Mouse (Mus musculus) cerebellum, adult 2 months (tissue): ENCODE measurements around the gene Ccdc124.

Experiments
- CTCF ChIP-seq: fragments of 200-500 bp; IDR thresholded peaks from 2 replicates; pipeline ENCODE4 v1.5.1; 2011; ENCODE audit warnings: low read depth, mild to moderate bottlenecking, control low read depth, low read length, moderate library complexity, borderline replicate concordance; ENCODE audit not compliant: insufficient read depth
- POLR2A ChIP-seq: fragments of 200-500 bp; IDR thresholded peaks from 2 replicates; pipeline ENCODE4 v1.6.1; 2011; ENCODE audit warnings: low read length, control low read depth, borderline replicate concordance; ENCODE audit not compliant: insufficient read depth

- TF ChIP-seq POLR2A (no peak), CTCF (no peak)
These were observed 41.4 kb downstream of the Ccdc124 start for GRCm38 (mm10) chr8:70832371-70832770.
